Mouse (Mus musculus) megakaryocyte, embryonic 14.5 days (primary cell): ENCODE measurements around the gene Vwa8. TPM values are rescaled to one million over a fixed set of nuclear protein-coding genes. Genes with fewer than 3 reads are reported as not detected.

ENCODE experiments used
- H3K27me3 ChIP-seq: replicated peaks from 2 replicates; pipeline ENCODE3; 2012; ENCODE audit warnings: inconsistent platforms
- H3K36me3 ChIP-seq: replicated peaks from 2 replicates; pipeline ENCODE3; 2012; ENCODE audit warnings: low read length, inconsistent platforms, mixed read lengths
- H3K4me1 ChIP-seq: 2 replicates; pipeline ENCODE4 v1.6.1; 2012; ENCODE audit warnings: inconsistent platforms
- H3K4me3 ChIP-seq: replicated peaks from 2 replicates; pipeline ENCODE3; 2012; ENCODE audit warnings: moderate library complexity, mild to moderate bottlenecking, inconsistent platforms
- H3K9me3 ChIP-seq: 2 replicates; pipeline ENCODE4 v1.6.1; 2012; ENCODE audit warnings: inconsistent platforms
- FLI1 ChIP-seq: IDR thresholded peaks from 2 replicates; pipeline ENCODE4 v1.6.1; 2012; ENCODE audit warnings: low read length, inconsistent platforms, mixed read lengths
- GATA1 ChIP-seq: IDR thresholded peaks from 3 replicates; pipeline ENCODE4 v1.6.1; 2012; ENCODE audit warnings: mixed read lengths, low read length, inconsistent platforms, borderline replicate concordance
- polyA plus RNA-seq: library from polyadenylated mRNA; stranded (reverse); fragments of >175 nt; gene quantifications from 2 replicates; pipeline ENCODE4 v1.2.3, GENCODE M21; 2012; ENCODE audit warnings: low replicate concordance; ENCODE audit not compliant: insufficient read depth

Vwa8 gene
- polyA plus RNA-seq, 1 experiment, result 0.75 TPM

GRCm38 (mm10) chr14:79161741-79162140 lies 312.9 kb downstream of the Vwa8 start:
- TF ChIP-seq GATA1, result no peak
- TF ChIP-seq FLI1, result no peak
- Histone ChIP-seq H3K36me3 (no peaks in the 10 kb centered on the region), H3K9me3 (peaks cover 3% of the 10 kb centered on the region; the same call in 1 of the 2 replicates), H3K27me3 (no peaks in the 10 kb centered on the region), H3K4me3 (no peak overlapping the region), H3K4me1 (peaks cover 7% of the 10 kb centered on the region)

GRCm38 (mm10) chr14:79162678-79163077 lies 313.8 kb downstream of the Vwa8 start:
- Histone ChIP-seq H3K4me1 (peaks cover 8% of the 10 kb centered on the region), H3K36me3 (peaks cover 8% of the 10 kb centered on the region), H3K9me3 (peaks cover 13% of the 10 kb centered on the region), H3K4me3 (no peak overlapping the region), H3K27me3 (no peaks in the 10 kb centered on the region)
- no peak for TF ChIP-seq FLI1
- TF ChIP-seq GATA1, result no peak

GRCm38 (mm10) chr14:79164334-79164733 lies 315.5 kb downstream of the Vwa8 start:
- Histone ChIP-seq H3K4me1 (peaks cover 8% of the 10 kb centered on the region), H3K9me3 (peaks cover 14% of the 10 kb centered on the region), H3K4me3 (no peak overlapping the region), H3K36me3 (peaks cover 9% of the 10 kb centered on the region), H3K27me3 (no peaks in the 10 kb centered on the region)
- TF ChIP-seq GATA1, result no peak
- no peak for TF ChIP-seq FLI1

GRCm38 (mm10) chr14:79164925-79165324 lies 316.1 kb downstream of the Vwa8 start:
- peaks cover 14% of the 10 kb centered on the region for H3K9me3 ChIP-seq
- no peaks in the 10 kb centered on the region for H3K27me3 ChIP-seq
- no peak overlapping the region for H3K4me3 ChIP-seq
- peaks cover 8% of the 10 kb centered on the region for H3K4me1 ChIP-seq
- TF ChIP-seq GATA1, result no peak
- TF ChIP-seq FLI1, result no peak
- peaks cover 9% of the 10 kb centered on the region for H3K36me3 ChIP-seq

GRCm38 (mm10) chr14:79174526-79174925 lies 325.7 kb downstream of the Vwa8 start:
- H3K4me3 ChIP-seq, result no peak overlapping the region
- H3K4me1 ChIP-seq, result peaks cover 7% of the 10 kb centered on the region
- H3K36me3 ChIP-seq, result peaks cover 16% of the 10 kb centered on the region
- H3K27me3 ChIP-seq, result no peaks in the 10 kb centered on the region
- peaks cover 13% of the 10 kb centered on the region for H3K9me3 ChIP-seq
- TF ChIP-seq FLI1 (no peak), GATA1 (no peak)

- H3K9me3 ChIP-seq, result peaks cover 13% of the 10 kb centered on the region
Observed at GRCm38 (mm10) chr14:79177754-79178153, 328.9 kb downstream of the Vwa8 start.

GRCm38 (mm10) chr14:79178247-79178646 lies 329.4 kb downstream of the Vwa8 start:
- Histone ChIP-seq H3K4me1 (peaks cover 37% of the 10 kb centered on the region), H3K36me3 (peaks cover 16% of the 10 kb centered on the region), H3K9me3 (peaks cover 13% of the 10 kb centered on the region), H3K27me3 (no peaks in the 10 kb centered on the region), H3K4me3 (no peak overlapping the region)
- TF ChIP-seq FLI1 (no peak), GATA1 (no peak)

More at GRCm38 (mm10) chr14:79177754-79178153, 328.9 kb downstream of the Vwa8 start:
- Histone ChIP-seq H3K4me3 (no peak overlapping the region), H3K27me3 (no peaks in the 10 kb centered on the region), H3K4me1 (peaks cover 33% of the 10 kb centered on the region), H3K36me3 (peaks cover 16% of the 10 kb centered on the region)
- no peak for TF ChIP-seq GATA1
- TF ChIP-seq FLI1, result no peak

GRCm38 (mm10) chr14:79180078-79180730 lies 331.4 kb downstream of the Vwa8 start:
- H3K4me3 ChIP-seq, result no peak overlapping the region
- H3K27me3 ChIP-seq, result no peaks in the 10 kb centered on the region
- peaks cover 8% of the 10 kb centered on the region for H3K36me3 ChIP-seq
- H3K9me3 ChIP-seq, result peaks cover 7% of the 10 kb centered on the region
- H3K4me1 ChIP-seq, result peaks cover 39% of the 10 kb centered on the region
- no peak for TF ChIP-seq FLI1
- no peak for TF ChIP-seq GATA1

- TF ChIP-seq FLI1 (no peak), GATA1 (no peak)
- Histone ChIP-seq H3K4me3 (no peak overlapping the region), H3K36me3 (peaks cover 5% of the 10 kb centered on the region), H3K27me3 (no peaks in the 10 kb centered on the region), H3K9me3 (no peaks in the 10 kb centered on the region), H3K4me1 (peaks cover 39% of the 10 kb centered on the region)
Observed at GRCm38 (mm10) chr14:79181748-79182147, 332.9 kb downstream of the Vwa8 start.

GRCm38 (mm10) chr14:79182801-79183200 lies 333.9 kb downstream of the Vwa8 start:
- no peak overlapping the region for H3K4me3 ChIP-seq
- no peaks in the 10 kb centered on the region for H3K9me3 ChIP-seq
- H3K36me3 ChIP-seq, result peaks cover 5% of the 10 kb centered on the region
- H3K4me1 ChIP-seq, result peaks cover 39% of the 10 kb centered on the region
- TF ChIP-seq GATA1 (no peak), FLI1 (no peak)
- H3K27me3 ChIP-seq, result no peaks in the 10 kb centered on the region
